Mouse (Mus musculus): ENCODE data around the gene Rnls.

GRCm38 (mm10) chr19:33143198-33143597 is 248.9 kb downstream of the Rnls start:
- TF ChIP-seq POLR2A (IDR thresholded peaks at IDR 0.05; ENCODE audit: extremely low read depth, insufficient read depth, low read length) (no peak), CTCF (IDR thresholded peaks at IDR 0.05; ENCODE audit: extremely low read depth, insufficient read depth, low read length) (no peak)
